Mouse (Mus musculus) MEL (cell line): ENCODE measurements at regions not wholly inside any gene's neighbourhood (a gene's known extent, or its start where the extent isn't known, plus 50 kb on each side); places are given as distances from the start of the nearest gene placed in this dataset.

Experiments used
- CTCF ChIP-seq, 3 experiments: IDR thresholded peaks in 2 of 3; conservative IDR thresholded peaks in 1 of 3; 2 replicates each; pipeline ENCODE4 v1.5.1; 2011 to 2012; ENCODE audit warnings: low read length in 3 of 3, low read depth in 2 of 3, mild to moderate bottlenecking in 2 of 3, improper control_type of control experiment in 1 of 3, inconsistent platforms in 1 of 3, mixed read lengths in 1 of 3, moderate library complexity in 1 of 3; ENCODE audit not compliant: control insufficient read depth in 1 of 3, insufficient read depth in 1 of 3, poor library complexity in 1 of 3, severe bottlenecking in 1 of 3
- ELF1 ChIP-seq: IDR thresholded peaks from 2 replicates; pipeline ENCODE4 v1.6.1; 2014; ENCODE audit warnings: low read depth, mild to moderate bottlenecking, inconsistent platforms, low read length, improper control_type of control experiment, moderate library complexity
- GATA1 ChIP-seq: IDR thresholded peaks from 2 replicates; pipeline ENCODE4 v1.6.1; 2011; ENCODE audit warnings: low read depth, low read length, improper control_type of control experiment
- POLR2A ChIP-seq, 2 experiments: IDR thresholded peaks; 2 replicates each; pipeline ENCODE4 v1.6.1; 2011 to 2012; ENCODE audit warnings: low read length in 2 of 2, mild to moderate bottlenecking in 2 of 2, control low read depth in 1 of 2, improper control_type of control experiment in 1 of 2, low read depth in 1 of 2, moderate library complexity in 1 of 2; ENCODE audit not compliant: control insufficient read depth in 1 of 2, insufficient read depth in 1 of 2, poor library complexity in 1 of 2
- POLR2AphosphoS5 ChIP-seq: IDR thresholded peaks from 2 replicates; pipeline ENCODE4 v1.6.1; 2012; ENCODE audit warnings: low read depth, borderline replicate concordance, mild to moderate bottlenecking, inconsistent platforms, low read length, moderate library complexity, mixed read lengths
- USF2 ChIP-seq, 2 experiments: IDR thresholded peaks; 2 replicates each; pipeline ENCODE4 v1.6.1; 2011 to 2012; ENCODE audit warnings: improper control_type of control experiment in 2 of 2, low read length in 2 of 2, borderline replicate concordance in 1 of 2, inconsistent platforms in 1 of 2, low read depth in 1 of 2, mild to moderate bottlenecking in 1 of 2; ENCODE audit not compliant: insufficient read depth in 1 of 2

- TF ChIP-seq POLR2AphosphoS5 = no peak
- TF ChIP-seq ELF1 = peak; percentile 68; the same call in 1 of the 2 replicates
- TF ChIP-seq CTCF (IDR thresholded peaks at IDR 0.05 in 2 of 3, conservative IDR thresholded peaks at IDR 0.05 in 1 of 3; ENCODE audit: control insufficient read depth in 1 of 3, insufficient read depth in 1 of 3, low read depth in 2 of 3, low read length in 3 of 3, poor library complexity in 1 of 3, severe bottlenecking in 1 of 3) = no peak
- no peak for TF ChIP-seq POLR2A (IDR thresholded peaks at IDR 0.05; ENCODE audit: control insufficient read depth in 1 of 2, insufficient read depth in 1 of 2, low read depth in 1 of 2, low read length in 2 of 2, poor library complexity in 1 of 2)
- TF ChIP-seq USF2 (IDR thresholded peaks at IDR 0.05; ENCODE audit: borderline replicate concordance in 1 of 2, insufficient read depth in 1 of 2, low read depth in 1 of 2, low read length in 2 of 2) = no peak
- peak; percentile 91 for TF ChIP-seq GATA1
Measured at GRCm38 (mm10) chr4:40329737-40330136, 50.5 kb upstream of the Ndufb6 start.
